Mouse (Mus musculus) hindbrain, embryonic 15.5 days (tissue): ENCODE data around the gene Pla1a. TPM values are rescaled to one million over a fixed set of nuclear protein-coding genes. Genes with fewer than 3 reads are reported as not detected.
"Not testable (repeated sequence)": the region's sequence is repeated elsewhere in the genome, so short reads cannot be mapped to it uniquely, and the experiment has no call there.

Experiments used
- ATAC-seq: fragments of 200-750 bp; cut with Nextera tagmentation; 2 replicates; pipeline ENCODE4 v1.8.0; 2017; ENCODE audit warnings: low read depth, moderate number of reproducible peaks, moderate TSS enrichment; ENCODE audit not compliant: low FRiP score
- H3K27ac ChIP-seq: fragments of 300-500 bp; sonication (generic); replicated peaks from 2 replicates; pipeline ENCODE4 v1.5.1; 2015; ENCODE audit warnings: mild to moderate bottlenecking, inconsistent platforms
- H3K27me3 ChIP-seq: fragments of 300-500 bp; sonication (generic); 2 replicates; pipeline ENCODE4 v1.6.1; 2015; ENCODE audit warnings: control low read depth, inconsistent platforms
- H3K36me3 ChIP-seq: fragments of 300-500 bp; sonication (generic); 2 replicates; pipeline ENCODE4 v1.6.1; 2015; ENCODE audit warnings: control low read depth, inconsistent platforms
- H3K4me1 ChIP-seq: fragments of 300-500 bp; sonication (generic); replicated peaks from 2 replicates; pipeline ENCODE4 v1.6.1; 2015; ENCODE audit warnings: control low read depth, inconsistent platforms
- H3K4me2 ChIP-seq: fragments of 300-500 bp; sonication (generic); 2 replicates; pipeline ENCODE4 v1.6.1; 2015; ENCODE audit warnings: moderate library complexity, mild to moderate bottlenecking, inconsistent platforms
- H3K4me3 ChIP-seq: fragments of 300-500 bp; sonication (generic); 2 replicates; pipeline ENCODE4 v1.5.1; 2015; ENCODE audit warnings: mild to moderate bottlenecking, inconsistent platforms
- H3K9ac ChIP-seq: fragments of 300-500 bp; sonication (generic); 2 replicates; pipeline ENCODE4 v1.6.1; 2015; ENCODE audit warnings: inconsistent platforms
- H3K9me3 ChIP-seq: fragments of 300-500 bp; sonication (generic); 2 replicates; pipeline ENCODE4 v1.6.1; 2016; ENCODE audit warnings: control low read depth, inconsistent platforms
- WGBS: fragments of 180-500 bp; shearing (Covaris S2); methylation state at CpG from one replicate; pipeline ENCODE4 v1.1.7; 2015; 5-methylcytosine and 5-hydroxymethylcytosine counted together
- polyA plus RNA-seq: library from polyadenylated mRNA; unstranded; fragments of >200 nt; fragmentation: Nextera tagmentation; extraction: Ambion mirVana; gene quantifications from 2 replicates; pipeline ENCODE4 v1.2.1, GENCODE M21; 2015

Pla1a gene
- polyA plus RNA-seq, 1 experiment from 2014 or later: 0.45 TPM

DNA sequence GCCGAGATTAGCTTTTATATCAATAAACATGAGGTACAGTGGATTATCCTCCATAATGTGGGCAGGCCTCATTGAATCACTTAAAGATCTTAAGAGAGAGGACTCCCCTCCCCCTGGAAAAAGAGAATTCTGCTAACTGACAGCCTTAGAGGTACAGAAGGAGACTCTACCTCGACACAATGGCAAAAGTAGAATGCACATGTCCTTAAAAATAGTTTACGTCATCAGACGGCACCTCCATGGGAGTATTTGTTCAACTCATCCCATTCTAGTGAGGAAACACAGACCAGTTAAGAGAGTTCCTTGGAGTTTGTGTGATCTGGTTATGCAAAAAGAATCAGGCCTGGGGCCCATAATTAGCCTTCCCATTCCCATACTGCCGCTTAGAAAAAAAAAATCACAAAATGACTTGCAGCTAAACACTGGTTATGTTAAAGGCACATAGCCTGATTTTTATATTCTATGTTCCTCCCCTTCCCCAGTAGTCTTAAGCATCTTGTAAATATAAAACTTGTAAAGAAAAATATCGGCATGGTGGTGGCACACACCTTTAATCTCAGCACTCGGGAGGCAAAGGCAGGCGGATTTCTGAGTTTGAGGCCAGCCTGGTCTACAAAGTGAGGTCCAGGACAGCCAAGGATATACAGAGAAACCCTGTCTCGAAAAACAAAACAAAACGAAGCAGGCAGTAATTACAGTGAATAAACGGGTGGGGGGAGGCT, 21.7 kb upstream of the Pla1a start:
- Histone ChIP-seq H3K4me1 (peaks cover 16% of the 10 kb centered on the region), H3K4me3 (no peak overlapping the region), H3K27ac (no peak overlapping the region), H3K9ac (no peak overlapping the region), H3K4me2 (no peak overlapping the region), H3K36me3 (peaks cover 4% of the 10 kb centered on the region; the same call in 1 of the 2 replicates), H3K9me3 (no peaks in the 10 kb centered on the region), H3K27me3 (no peaks in the 10 kb centered on the region)
- 81% methylated on average over 11 of the region's 11 CpGs for WGBS
- ATAC-seq: no peak

GRCm38 (mm10) chr16:38453952-38454351, 21.0 kb upstream of the Pla1a start:
- Histone ChIP-seq H3K9ac (no peak overlapping the region), H3K4me2 (no peak overlapping the region), H3K36me3 (peaks cover 11% of the 10 kb centered on the region), H3K9me3 (no peaks in the 10 kb centered on the region), H3K4me1 (peaks cover 17% of the 10 kb centered on the region), H3K27ac (no peak overlapping the region), H3K27me3 (no peaks in the 10 kb centered on the region), H3K4me3 (no peak overlapping the region)
- no peak for ATAC-seq
- WGBS: 88% methylated on average over 4 of the region's 4 CpGs

DNA sequence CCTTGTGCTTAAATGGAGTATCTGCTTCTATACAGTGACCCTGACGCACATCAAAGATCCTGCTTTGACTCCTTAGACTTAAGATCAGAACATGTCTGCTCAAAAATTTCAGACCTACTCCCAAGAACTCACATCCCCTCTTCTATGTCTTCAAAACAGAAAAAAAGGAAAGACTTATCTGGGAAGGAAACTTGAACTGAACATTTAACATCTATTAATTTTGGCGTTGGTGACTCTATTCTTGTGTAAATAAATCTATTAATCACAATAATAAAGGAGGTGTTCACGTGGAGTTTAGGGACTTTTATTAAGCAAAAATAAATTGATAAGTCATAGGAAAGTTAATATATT, 20.2 kb upstream of the Pla1a start:
- 27% methylated on average over 3 of the region's 3 CpGs for WGBS

DNA sequence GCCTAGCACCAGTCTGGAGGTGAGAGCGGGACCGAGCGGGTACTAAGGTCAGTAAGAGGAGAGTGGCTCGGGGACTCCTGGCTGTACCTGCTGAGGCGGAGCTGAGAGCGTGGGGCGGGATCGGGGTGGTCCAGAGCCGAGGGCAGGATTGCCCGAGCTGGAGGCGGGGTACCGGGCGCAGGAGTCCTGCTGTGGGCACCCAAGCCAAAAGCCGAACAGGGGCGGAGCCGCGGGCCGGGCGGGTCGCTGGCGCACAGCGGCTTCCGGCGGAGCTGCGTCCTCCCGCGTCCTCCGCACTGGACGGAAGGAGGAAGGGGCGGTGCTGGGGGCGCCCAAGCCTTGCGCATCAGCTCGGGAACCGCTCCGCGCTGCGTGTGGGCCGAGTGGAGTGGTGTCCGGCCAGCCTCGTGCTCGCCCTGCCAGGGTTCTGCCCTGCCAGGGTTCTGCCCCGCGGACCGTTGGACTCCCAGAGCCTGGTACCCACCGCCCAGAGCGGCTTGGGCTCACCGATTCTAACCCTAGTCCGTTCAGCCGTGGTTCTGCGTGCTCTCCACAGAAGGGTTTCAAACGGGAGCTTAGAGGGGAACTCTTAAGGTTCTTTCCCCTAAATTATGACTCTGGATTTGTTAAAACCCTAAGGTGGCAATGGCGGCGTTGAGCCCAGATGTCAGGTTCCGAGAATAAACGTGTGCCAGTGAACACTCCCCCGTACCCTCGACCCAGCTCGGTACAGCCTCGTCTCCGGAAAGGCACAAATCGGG, 19.7 kb upstream of the Pla1a start, which contains the start of gene Adprh:
Gene Adprh (minus strand): TSS at position 262 of the 761 bp plus-strand sequence.
- H3K27me3 ChIP-seq: no peaks in the 10 kb centered on the region
- under 1% methylated on average over 58 of the region's 61 CpGs for WGBS
- H3K27ac ChIP-seq: peak within 1 kb of the TSS; percentile 85

More for the DNA sequence above, 20.2 kb upstream of the Pla1a start:
- H3K9ac ChIP-seq: peak overlapping the region; percentile 76
- peaks cover 19% of the 10 kb centered on the region for H3K36me3 ChIP-seq
- ATAC-seq: no peak
- H3K4me2 ChIP-seq: peak overlapping the region; percentile 69
- H3K27me3 ChIP-seq: no peaks in the 10 kb centered on the region
- H3K4me3 ChIP-seq: peak overlapping the region; percentile 56
- H3K4me1 ChIP-seq: peaks cover 17% of the 10 kb centered on the region
- H3K27ac ChIP-seq: peak overlapping the region; percentile 85
- no peaks in the 10 kb centered on the region for H3K9me3 ChIP-seq

GRCm38 (mm10) chr16:38451421-38452205, 18.7 kb upstream of the Pla1a start:
- Histone ChIP-seq H3K4me2 (peak overlapping the region; percentile 69), H3K27ac (peak overlapping the region; percentile 85), H3K36me3 (peaks cover 31% of the 10 kb centered on the region), H3K4me3 (peak overlapping the region; percentile 56), H3K27me3 (no peaks in the 10 kb centered on the region), H3K9me3 (no peaks in the 10 kb centered on the region), H3K4me1 (peaks cover 17% of the 10 kb centered on the region), H3K9ac (peak overlapping the region; percentile 76)
- 44% methylated on average over 12 of the region's 12 CpGs for WGBS
- ATAC-seq: no peak

More for the DNA sequence above, 19.7 kb upstream of the Pla1a start, which contains the start of gene Adprh:
- peak within 1 kb of the TSS; percentile 69 for H3K4me2 ChIP-seq
- peaks cover 22% of the 10 kb centered on the region for H3K36me3 ChIP-seq
- H3K9ac ChIP-seq: peak within 1 kb of the TSS; percentile 76
- H3K9me3 ChIP-seq: no peaks in the 10 kb centered on the region
- H3K4me3 ChIP-seq: peak within 1 kb of the TSS; percentile 56
- ATAC-seq: peak; percentile 98
- H3K4me1 ChIP-seq: peaks cover 17% of the 10 kb centered on the region

- Histone ChIP-seq H3K27me3 (no peaks in the 10 kb centered on the region), H3K9ac (no peak overlapping the region), H3K27ac (no peak overlapping the region), H3K4me1 (peaks cover 17% of the 10 kb centered on the region), H3K4me3 (no peak overlapping the region), H3K36me3 (peaks cover 40% of the 10 kb centered on the region), H3K9me3 (no peaks in the 10 kb centered on the region), H3K4me2 (no peak overlapping the region)
- ATAC-seq: no peak
- 91% methylated on average over 7 of the region's 7 CpGs for WGBS
Measured at GRCm38 (mm10) chr16:38450707-38451106, 17.8 kb upstream of the Pla1a start.

- Histone ChIP-seq H3K4me1 (peaks cover 17% of the 10 kb centered on the region), H3K27me3 (no peaks in the 10 kb centered on the region), H3K9ac (no peak overlapping the region), H3K4me2 (no peak overlapping the region), H3K27ac (no peak overlapping the region), H3K4me3 (no peak overlapping the region), H3K36me3 (peaks cover 62% of the 10 kb centered on the region), H3K9me3 (no peaks in the 10 kb centered on the region)
- 96% methylated on average over 12 of the region's 12 CpGs for WGBS
- no peak for ATAC-seq
Measured at GRCm38 (mm10) chr16:38448458-38448857, 15.5 kb upstream of the Pla1a start.

DNA sequence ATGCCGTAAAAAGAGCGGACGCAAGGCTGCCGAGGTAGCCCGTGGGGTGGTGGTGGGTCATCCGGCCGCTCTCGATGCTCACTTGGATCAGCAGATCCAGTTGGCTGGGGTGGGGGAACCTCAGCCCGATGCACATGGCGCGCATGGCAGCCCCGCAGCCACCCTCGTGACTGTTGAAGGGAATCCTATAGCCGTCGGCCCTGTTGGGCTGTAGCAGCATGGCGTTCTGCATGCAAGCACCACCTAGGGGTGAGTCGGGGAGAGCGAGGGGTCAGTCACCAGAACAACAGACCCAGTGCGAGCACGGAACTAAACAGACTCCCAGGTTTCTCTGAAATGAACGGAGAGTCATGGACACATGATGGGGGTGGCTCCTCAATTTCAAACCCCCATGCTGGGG, 14.4 kb upstream of the Pla1a start:
- WGBS: 89% methylated on average over 21 of the region's 21 CpGs
- H3K36me3 ChIP-seq: peaks cover 63% of the 10 kb centered on the region
- no peak for ATAC-seq

DNA sequence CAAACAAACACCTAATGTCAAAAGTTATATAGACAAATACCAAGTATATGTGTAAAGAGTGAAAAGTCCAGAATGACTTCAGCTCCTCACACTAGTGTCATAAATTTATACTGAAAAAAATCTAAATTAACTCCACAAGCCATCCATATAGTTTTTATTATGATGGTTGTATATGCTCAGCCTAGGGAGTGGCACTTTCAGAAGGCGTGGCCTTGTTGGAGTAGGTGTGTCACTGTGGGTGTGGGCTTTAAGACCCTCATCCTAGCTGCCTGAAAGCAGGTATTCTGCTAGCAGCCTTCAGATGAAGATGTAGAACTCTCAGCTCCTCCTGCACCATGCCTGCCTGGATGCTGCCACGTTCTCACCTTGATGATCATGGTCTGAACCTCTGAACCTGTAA, 13.2 kb upstream of the Pla1a start:
- not testable (repeated sequence) for H3K27ac ChIP-seq, H3K27me3 ChIP-seq, H3K4me2 ChIP-seq, H3K9ac ChIP-seq, H3K4me3 ChIP-seq, H3K9me3 ChIP-seq, H3K4me1 ChIP-seq, ATAC-seq
- H3K36me3 ChIP-seq: peaks cover 63% of the 10 kb centered on the region
- WGBS: 97% methylated on average over 2 of the region's 2 CpGs

More for the DNA sequence above, 14.4 kb upstream of the Pla1a start:
- Histone ChIP-seq H3K4me2 (no peak overlapping the region), H3K27ac (no peak overlapping the region), H3K4me3 (no peak overlapping the region), H3K9ac (no peak overlapping the region), H3K4me1 (peaks cover 17% of the 10 kb centered on the region), H3K27me3 (no peaks in the 10 kb centered on the region), H3K9me3 (no peaks in the 10 kb centered on the region)

DNA sequence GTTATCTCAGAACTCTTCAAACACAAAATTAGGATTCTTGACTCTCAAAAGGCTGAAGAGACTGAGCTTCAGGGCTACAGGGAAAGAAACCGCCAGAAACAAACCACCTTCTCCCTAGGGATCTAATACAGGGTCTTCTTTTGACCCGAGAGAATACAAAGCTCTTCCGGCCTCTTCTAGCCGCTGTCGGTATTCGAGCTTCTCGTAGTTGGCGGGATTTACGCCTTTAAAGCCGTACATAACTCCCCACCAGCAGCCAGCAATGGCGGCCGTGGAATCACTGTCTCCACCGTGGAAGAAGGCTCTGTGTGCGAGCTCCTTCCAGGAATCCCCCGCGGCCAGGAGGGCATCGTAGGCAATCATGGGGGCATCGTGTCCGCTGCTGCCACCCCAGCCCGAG, 12.6 kb upstream of the Pla1a start:
- WGBS: 98% methylated on average over 20 of the region's 20 CpGs
- H3K4me2 ChIP-seq: no peak overlapping the region
- no peak overlapping the region for H3K9ac ChIP-seq
- no peak for ATAC-seq
- H3K27ac ChIP-seq: no peak overlapping the region
- peaks cover 63% of the 10 kb centered on the region for H3K36me3 ChIP-seq
- peaks cover 8% of the 10 kb centered on the region; the same call in 1 of the 2 replicates for H3K4me1 ChIP-seq
- no peaks in the 10 kb centered on the region for H3K27me3 ChIP-seq
- H3K9me3 ChIP-seq: no peaks in the 10 kb centered on the region
- no peak overlapping the region for H3K4me3 ChIP-seq

- H3K27me3 ChIP-seq: no peaks in the 10 kb centered on the region
- H3K36me3 ChIP-seq: peaks cover 62% of the 10 kb centered on the region
- no peak overlapping the region for H3K9ac ChIP-seq
- H3K27ac ChIP-seq: no peak overlapping the region
- H3K9me3 ChIP-seq: no peaks in the 10 kb centered on the region
- peaks cover 4% of the 10 kb centered on the region; the same call in 1 of the 2 replicates for H3K4me1 ChIP-seq
- no peak for ATAC-seq
- 83% methylated on average over 1 of the region's 1 CpGs for WGBS
- H3K4me2 ChIP-seq: no peak overlapping the region
- no peak overlapping the region for H3K4me3 ChIP-seq
Measured at GRCm38 (mm10) chr16:38445046-38445445, 12.1 kb upstream of the Pla1a start.
